Mouse (Mus musculus) adrenal gland, adult 8-10 months (tissue): ENCODE data around the gene Cyp2s1. TPM values are rescaled to one million over a fixed set of nuclear protein-coding genes. Genes with fewer than 3 reads are reported as not detected.
A peak's percentile ranks its signal among the peaks of the same experiment; 100 is the strongest.

Experiments
- DNase-seq: peaks from one replicate; pipeline ENCODE4 v3.0.0; 2022
- microRNA-seq, 2 experiments: library from miRNA; unstranded; fragments of <30 nt; microRNA quantifications; one replicate each; pipeline ENCODE4 v1.2.0; 2022
- total RNA-seq, 4 experiments: library from RNA; stranded (reverse); gene quantifications; 2 replicates each; pipeline ENCODE4 v1.2.4; 2022

Cyp2s1 gene
- total RNA-seq, 4 experiments from 2014 or later, result 2.3 to 4.2 (median 3.2) TPM

DNA sequence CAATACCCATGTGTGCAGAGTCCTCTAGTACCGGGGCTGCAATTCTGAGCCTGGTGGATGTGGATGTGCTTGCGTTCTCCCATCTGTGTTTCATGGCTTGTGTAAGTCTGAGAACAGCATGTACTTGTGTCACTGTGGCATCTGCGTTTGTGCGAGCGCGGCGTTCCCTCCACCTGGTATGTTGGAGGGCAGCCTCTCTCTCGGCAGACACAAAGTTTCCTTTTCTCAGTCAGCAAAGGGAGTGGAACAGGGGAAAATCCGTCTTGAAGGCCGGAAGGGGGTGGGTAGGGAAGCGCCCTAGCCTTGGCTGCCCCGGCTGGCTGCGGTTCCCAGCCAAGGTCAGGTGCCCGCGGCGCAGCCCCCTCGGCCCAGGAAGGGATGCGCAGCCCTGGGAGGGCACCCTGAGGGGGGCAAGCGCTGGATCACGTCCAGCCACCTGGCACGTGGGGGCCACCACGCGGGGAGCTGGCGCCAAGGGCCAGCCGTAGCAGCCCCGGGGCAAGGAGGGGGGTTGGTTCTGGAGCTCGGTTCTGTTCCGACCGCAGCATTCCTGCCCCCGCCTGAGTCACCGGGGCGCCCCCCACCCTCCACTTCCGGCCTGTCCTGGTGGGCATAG lies 35.3 kb downstream of the Cyp2s1 start:
- DNase-seq, result peak; percentile 38

GRCm38 (mm10) chr7:25780753-25781152 lies 36.0 kb downstream of the Cyp2s1 start:
- DNase-seq, result no peak

- DNase-seq, result no peak
Observed at GRCm38 (mm10) chr7:25780021-25780420, 36.7 kb downstream of the Cyp2s1 start.

- DNase-seq, result no peak
Observed at GRCm38 (mm10) chr7:25768229-25768628, 48.5 kb downstream of the Cyp2s1 start.

- no peak for DNase-seq
Observed at GRCm38 (mm10) chr7:25766108-25766507, 50.6 kb downstream of the Cyp2s1 start.

- no peak for DNase-seq
Observed at GRCm38 (mm10) chr7:25764221-25764620, 52.5 kb downstream of the Cyp2s1 start.

DNA sequence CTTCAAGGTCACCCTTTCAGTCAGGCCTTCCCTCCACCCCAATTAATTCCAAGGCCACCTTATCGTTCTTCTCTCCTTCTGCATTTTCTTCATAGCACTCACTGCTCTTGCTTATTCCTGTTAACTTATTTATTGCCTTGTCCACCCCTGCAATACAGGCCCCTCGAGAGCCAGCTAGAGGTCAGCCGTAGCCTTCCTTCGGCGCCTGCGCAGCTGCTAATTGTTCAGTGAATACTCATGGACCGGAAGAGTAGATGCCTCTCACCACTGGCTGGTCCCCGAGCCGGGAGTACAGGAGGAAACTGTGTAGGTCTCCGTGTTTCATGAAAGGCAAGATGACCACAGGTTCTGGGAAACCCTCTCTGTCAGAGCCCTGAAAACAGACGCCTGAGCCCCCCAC lies 53.0 kb downstream of the Cyp2s1 start:
- no peak for DNase-seq

GRCm38 (mm10) chr7:25761354-25761753 lies 55.4 kb downstream of the Cyp2s1 start:
- DNase-seq, result no peak

GRCm38 (mm10) chr7:25756011-25756410 lies 60.7 kb downstream of the Cyp2s1 start:
- peak; percentile 90 for DNase-seq

DNA sequence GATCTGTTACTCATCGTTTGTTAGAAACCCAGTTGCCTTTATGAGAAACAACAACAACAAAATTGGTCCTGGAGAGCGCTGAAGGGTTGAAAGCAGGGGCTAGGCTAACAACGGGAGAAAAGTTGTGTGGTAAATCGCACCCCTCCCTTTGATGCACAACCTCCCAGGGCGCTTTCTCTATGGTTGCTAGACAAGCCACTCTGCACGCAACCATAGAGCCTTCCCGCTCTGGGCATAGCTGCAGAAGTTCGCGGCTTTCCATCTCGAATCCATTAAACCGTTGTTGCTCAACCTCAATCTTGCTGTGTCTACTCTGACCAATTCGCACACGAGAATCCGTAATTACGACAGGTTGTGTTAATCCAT lies 61.3 kb downstream of the Cyp2s1 start:
- peak; percentile 60 for DNase-seq

DNA sequence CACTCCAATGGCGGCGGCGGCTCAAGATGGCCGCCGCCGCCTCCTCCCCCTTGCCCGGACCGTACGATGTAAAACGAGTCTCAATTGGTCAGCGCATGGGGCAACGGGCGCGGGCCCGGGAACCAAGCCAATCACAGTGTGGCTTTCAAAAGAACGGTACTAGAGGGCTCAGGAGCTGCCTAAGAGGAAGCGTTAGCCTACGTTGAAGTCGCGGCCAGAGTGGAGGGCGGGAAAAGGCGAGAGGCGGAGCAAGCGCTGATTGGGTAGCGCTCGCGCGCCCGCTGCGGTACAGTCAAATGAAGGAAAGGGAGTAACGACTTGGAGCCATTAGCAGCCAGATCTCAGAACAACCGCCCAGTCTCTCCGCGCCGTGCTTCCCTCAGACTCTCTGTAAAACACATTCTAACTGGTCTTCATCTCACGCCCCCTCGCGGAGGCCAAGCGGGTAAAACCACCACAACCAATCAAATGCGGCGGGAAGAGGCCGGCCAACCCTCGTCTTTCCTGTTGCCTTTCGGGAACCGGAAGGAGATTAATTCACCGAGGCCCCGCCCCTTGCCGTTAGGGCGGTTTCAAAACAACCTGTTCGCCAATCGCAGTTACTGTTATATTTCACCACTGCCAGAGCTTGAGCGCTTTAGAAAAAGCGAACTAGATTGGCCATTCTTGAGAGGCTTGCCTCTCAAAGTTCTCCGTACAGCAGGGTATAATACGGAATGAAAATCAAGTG lies 61.8 kb downstream of the Cyp2s1 start, which contains the start of gene Hnrnpul1:
Gene Hnrnpul1, minus strand, starts transcription at position 20 of the 730 bp plus-strand sequence.
- DNase-seq, result peak; percentile 99

DNA sequence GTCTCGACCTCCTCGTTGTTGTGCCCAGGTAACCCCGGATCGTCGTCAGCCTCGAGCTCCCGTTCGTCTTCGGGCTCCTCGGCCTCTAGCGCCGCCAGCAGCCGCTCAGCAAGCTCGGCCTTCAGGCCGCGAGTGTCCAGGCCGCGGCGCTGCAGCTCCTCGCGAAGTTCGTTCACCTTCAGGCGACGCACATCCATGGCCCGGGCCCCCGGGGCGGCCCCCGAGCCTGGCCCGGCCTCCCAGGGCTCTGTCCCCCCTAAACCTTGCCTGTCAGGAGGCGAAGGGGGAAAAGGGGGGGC lies 62.3 kb downstream of the Cyp2s1 start:
- no peak for DNase-seq

GRCm38 (mm10) chr7:25753643-25754438 lies 62.9 kb downstream of the Cyp2s1 start:
- DNase-seq, result no peak

GRCm38 (mm10) chr7:25753076-25753475 lies 63.6 kb downstream of the Cyp2s1 start:
- DNase-seq, result no peak

Small RNA genes lying within 50 kb of the gene (microRNA-seq; reads per million reads assigned to microRNA genes)
- gene Gm24865, result 0 reads per million in 2 experiments

Other genes with a start within 250 kb of the Cyp2s1 start
- not detected for gene Erich4, start 201.0 kb downstream of the Cyp2s1 start, total RNA-seq
- gene Dmac2, start 197.5 kb downstream of the Cyp2s1 start, total RNA-seq, result 10 to 100 TPM; 27.8 to 36.7 (median 32.8) TPM
- 1 to 10 TPM; 3.8 to 7.0 (median 4.5) TPM for gene B3gnt8, start 190.3 kb downstream of the Cyp2s1 start, total RNA-seq
- gene Bckdha, start 157.9 kb downstream of the Cyp2s1 start, total RNA-seq, result 100 to 1,000 TPM; 139 to 212 (median 169) TPM
- gene Exosc5, start 157.7 kb downstream of the Cyp2s1 start, total RNA-seq, result 10 to 100 TPM; 42.0 to 62.6 (median 51.4) TPM
- gene Tmem91, start 141.7 kb downstream of the Cyp2s1 start, total RNA-seq, result under 1 TPM in 1 of 4 experiments, not detected in 3; 0.77 TPM
- 10 to 100 TPM; 17.7 to 27.0 (median 21.4) TPM for gene B9d2, start 136.1 kb downstream of the Cyp2s1 start, total RNA-seq
- gene Tgfb1, start 129.9 kb downstream of the Cyp2s1 start, total RNA-seq, result 10 to 100 TPM; 23.8 to 41.1 (median 32.4) TPM
- gene Ccdc97, start 97.8 kb downstream of the Cyp2s1 start, total RNA-seq, result 10 to 100 TPM; 51.3 to 63.7 (median 56.9) TPM
- 100 to 1,000 TPM in 3 of 4 experiments, 10 to 100 TPM in 1; 97.0 to 132 (median 119) TPM for gene Hnrnpul1, start 62.2 kb downstream of the Cyp2s1 start, total RNA-seq
- 10 to 100 TPM; 51.4 to 73.8 (median 64.5) TPM for gene Axl, start 28.2 kb downstream of the Cyp2s1 start, total RNA-seq
- gene Cyp2b10, start 80.7 kb upstream of the Cyp2s1 start, total RNA-seq, result 10 to 100 TPM in 1 of 4 experiments, 1 to 10 TPM in 3; 1.5 to 17.1 (median 2.3) TPM
- under 1 TPM in 2 of 4 experiments, not detected in 2; 0.19 to 0.59 TPM for gene Cyp2b13, start 244.6 kb upstream of the Cyp2s1 start, total RNA-seq